Mouse (Mus musculus) gastrocnemius, postnatal 36 days (tissue): Measurements from ENCODE around the gene Brsk2. TPM values are rescaled to one million over a fixed set of nuclear protein-coding genes. Genes with fewer than 3 reads are reported as not detected.

Source experiments
- DNase-seq, 2 experiments: peaks; one replicate each; pipeline ENCODE4 v3.0.0; 2022
- intact Hi-C: fragments of 180-260 bp; cut with DNase I; formaldehyde crosslinking; loops from one replicate; pipeline ENCODE4 v1.15.1; 2025
- microRNA-seq, 2 experiments: library from miRNA; unstranded; fragments of <30 nt; microRNA quantifications; one replicate each; pipeline ENCODE4 v1.2.0; 2021
- total RNA-seq, 2 experiments: library from RNA; stranded (reverse); gene quantifications; 2 replicates each; pipeline ENCODE4 v1.2.3; 2021

Brsk2 gene
- total RNA-seq, 2 experiments from 2014 or later, result 0.10 to 0.37 TPM

DNA sequence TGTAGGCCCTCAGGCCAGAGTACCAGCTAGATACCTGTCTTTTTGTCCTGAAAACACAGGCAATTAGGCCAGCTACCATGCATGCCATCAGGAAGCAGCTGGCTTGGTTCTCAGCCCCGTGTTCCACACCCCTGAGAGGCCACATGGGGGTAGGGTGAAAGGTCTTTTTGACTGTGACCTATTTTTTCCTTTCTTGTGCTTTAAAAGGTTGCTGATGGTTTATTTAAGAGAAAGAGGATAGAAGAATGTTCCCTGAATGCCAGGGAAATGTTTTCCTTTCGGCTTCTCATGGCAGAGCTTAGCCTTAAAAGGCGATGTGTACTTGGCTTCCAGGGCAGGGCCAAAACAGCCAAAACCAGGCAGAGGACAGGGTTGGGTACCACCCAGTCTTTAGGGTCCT, 71.3 kb downstream of the Brsk2 start:
- intact Hi-C loops, result no loop called here
- no peak for DNase-seq

DNA sequence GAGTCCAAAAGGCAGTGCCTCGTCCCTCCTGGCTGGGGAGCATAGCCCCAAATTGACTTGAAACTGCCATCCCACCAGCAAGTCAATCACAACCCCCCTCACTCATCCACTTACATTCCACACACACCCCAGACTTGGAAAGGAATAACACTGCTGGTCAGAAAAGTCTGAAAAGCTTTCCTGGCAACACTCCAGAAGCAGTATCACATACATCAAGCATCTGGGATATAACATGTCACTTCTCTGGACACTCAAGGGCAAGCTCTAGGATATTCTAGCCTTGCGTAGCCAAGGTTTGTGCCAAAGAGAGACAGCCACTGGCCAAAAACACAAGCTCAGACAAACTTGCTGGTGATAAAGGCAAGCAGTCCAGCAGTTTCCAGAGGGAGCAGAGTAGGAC, 75.6 kb downstream of the Brsk2 start:
- intact Hi-C loops, result no loop called here
- DNase-seq, result no peak

DNA sequence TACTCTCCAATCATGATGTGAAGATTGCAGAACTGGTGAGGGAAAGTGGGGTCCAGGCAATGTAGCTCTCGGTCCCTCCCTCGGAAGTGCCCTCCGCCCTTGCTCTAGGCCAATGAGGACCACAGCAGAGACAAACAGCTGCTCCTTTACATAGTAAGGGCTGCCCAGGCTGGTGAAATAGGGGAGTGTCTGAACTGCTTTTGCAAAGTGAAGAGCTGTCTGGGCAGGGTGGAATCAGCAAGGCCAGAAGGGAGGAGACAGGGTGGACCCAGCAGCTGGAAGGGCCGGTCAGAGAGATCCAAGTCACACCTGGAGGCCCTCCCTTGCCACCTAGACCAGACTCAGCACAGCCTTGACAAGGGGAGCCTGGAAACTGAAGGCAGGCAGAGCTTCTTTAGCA, 76.4 kb downstream of the Brsk2 start:
- intact Hi-C loops, result no loop called here
- no peak for DNase-seq

DNA sequence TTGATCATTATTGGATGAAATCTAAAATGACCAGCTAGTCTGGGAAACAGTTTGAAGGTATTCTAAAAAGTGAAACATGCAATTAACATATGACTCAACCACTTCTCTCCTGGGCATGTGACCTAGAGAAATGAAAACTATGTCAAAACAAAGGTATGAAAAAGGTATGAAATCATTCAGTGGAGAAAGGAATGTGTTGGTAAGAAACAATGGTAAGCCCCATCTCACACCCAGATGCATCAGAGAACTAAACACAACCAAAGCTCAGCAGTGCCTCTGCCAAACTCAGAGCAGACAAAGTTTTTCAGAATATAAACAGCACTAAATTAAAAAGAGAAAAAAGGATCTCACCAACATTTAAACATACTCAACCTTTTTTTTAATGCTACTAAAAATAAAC, 80.5 kb downstream of the Brsk2 start:
- DNase-seq, result no peak
- intact Hi-C loops, result no loop called here

DNA sequence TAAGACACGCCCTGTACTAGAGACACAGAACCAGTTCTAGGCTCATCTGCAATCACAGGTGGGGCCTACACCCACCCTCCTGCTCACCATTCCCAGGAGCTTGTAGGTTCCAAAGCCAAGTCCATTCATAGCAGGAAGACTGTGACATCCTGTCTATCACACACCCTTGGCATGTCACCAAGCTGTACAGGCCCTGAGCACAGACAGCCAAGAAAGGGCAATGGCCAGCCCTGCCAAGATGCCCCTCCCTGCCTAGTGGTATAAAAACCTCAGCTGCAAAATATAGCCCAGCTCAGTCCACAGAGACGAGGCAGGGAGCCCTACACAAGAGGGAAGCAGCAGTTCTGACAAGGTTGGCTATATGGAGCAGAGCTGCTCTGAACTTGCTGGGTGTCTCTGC, 84.6 kb downstream of the Brsk2 start:
- intact Hi-C loops, result no loop called here
- DNase-seq, result peak; percentile 51 to 74

DNA sequence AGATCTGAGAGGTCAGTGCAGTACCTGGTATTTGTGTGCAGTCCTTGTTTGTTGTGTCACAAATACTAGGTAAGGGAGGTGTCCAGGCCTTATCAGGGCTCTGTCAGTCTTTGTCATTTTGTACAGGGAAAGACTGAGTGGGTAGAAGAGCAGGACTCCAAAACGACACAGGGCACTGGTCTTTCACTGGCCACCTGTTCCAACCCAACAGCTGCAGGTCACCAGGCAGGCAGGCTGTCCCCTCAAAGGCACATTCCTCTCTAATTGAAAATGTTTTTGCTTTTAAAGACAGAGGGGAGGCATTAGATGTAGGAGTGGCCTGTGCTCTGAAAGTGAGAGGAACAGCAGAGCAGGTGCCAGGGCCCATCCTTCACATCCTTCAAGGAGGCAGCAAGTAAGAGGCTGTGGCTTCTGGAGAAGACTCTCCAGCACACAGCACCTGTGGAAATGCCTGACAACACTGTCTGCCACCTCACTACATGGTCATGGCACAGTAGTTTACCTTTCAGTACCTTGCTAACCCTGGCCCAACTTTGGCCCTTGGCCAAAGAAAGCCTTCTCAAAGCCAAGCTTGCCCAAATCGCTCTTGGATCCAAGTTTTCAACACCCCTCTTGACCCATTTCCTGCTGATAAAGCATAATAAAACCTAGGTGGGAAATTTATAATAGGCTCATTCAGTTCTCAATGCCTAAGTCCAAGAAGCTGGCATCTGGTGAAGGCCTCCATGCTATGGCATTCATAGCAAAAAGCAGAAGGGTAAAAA, 85.7 kb downstream of the Brsk2 start:
- no peak for DNase-seq
- intact Hi-C loops, result no loop called here

DNA sequence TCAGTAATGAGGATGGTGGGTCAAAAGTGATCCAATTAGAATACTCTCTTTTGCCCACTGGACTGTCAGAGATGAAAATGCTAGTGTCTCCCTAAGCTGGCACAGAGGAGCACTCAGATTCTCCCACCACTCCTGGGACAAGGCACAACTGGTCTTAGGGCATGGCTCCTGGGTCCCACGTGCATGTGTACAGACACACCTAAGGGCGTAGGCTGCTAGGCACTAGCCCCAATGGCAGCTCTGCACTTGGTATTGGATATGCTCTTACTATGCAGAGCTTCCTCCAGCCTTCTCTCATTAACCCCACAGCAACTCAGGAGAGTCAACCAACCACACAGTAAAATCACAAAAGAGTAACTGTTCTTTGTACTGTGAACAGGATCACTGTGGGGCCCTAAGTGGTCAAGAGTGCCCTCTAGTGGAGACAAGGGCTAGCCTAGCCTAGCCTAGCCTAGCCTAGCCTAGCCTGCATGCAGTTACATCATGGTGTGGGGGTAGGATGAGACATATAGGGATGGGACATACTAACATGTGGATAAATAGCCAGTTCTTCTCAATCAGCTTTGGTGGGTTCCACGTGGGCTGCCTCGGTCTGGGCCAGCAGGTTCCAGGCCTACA, 88.1 kb downstream of the Brsk2 start:
- no peak for DNase-seq
- intact Hi-C loops, result loop anchor here (2.0 kb wide), 1 partner anchor 15 kb away; no protein-coding TSS in a partner anchor

DNA sequence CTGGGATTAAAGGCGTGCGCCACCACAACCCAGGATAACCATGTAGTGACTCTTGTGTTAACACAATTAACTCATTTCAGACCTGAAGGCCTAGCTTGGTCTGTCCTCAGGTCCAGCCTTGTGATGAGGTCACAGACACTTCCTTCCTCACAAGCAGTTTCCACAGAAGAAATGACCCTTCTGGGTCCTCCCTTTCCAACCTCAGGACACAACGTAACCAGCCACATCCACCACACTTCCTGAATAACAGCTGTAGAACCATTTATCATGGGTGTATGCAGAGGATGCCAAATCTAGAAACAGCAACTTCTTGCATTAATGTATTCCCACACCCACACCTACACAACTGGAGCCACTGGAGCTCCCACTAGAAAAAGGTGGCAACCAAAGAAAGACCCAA, 91.2 kb downstream of the Brsk2 start:
- no peak for DNase-seq
- intact Hi-C loops, result no loop called here

DNA sequence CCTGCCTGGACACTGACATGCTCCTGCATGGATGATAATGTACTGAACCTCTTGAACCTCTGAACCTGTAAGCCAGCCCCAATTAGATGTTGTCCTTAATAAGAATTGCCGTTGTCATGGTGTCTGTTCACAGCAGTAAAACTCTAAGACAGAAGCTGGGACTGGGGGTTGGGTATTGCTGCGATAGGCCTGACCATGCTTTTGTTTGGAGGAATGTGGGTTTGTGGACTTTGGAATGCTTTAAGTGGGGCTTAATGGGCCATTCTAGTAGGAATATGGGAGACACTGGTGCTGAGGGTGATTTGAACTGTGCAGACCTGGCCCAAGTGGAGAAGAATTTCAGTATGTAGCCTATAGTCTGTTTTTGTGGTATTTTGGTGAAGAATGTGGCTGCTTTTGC, 95.8 kb downstream of the Brsk2 start:
- DNase-seq, result no peak
- intact Hi-C loops, result no loop called here

DNA sequence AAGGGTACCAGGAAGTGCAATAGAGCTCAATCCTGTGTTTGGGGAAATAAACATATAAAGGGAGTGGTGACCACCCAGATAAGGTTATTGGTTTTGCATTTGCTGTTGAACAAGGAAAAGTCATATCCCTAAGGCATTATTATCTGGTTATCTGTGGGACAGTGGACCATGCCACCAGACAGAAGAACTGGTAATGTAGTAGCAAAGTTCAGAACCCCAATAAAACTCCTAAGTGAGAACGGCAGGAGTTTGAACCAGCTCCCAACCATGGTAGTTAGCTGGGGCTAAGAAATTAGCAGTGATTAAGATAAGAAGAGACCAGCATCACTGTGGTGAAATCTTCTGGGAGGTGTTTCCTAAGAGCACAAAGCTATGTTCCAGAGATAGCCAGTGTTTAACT, 96.4 kb downstream of the Brsk2 start:
- DNase-seq, result no peak
- intact Hi-C loops, result no loop called here

DNA sequence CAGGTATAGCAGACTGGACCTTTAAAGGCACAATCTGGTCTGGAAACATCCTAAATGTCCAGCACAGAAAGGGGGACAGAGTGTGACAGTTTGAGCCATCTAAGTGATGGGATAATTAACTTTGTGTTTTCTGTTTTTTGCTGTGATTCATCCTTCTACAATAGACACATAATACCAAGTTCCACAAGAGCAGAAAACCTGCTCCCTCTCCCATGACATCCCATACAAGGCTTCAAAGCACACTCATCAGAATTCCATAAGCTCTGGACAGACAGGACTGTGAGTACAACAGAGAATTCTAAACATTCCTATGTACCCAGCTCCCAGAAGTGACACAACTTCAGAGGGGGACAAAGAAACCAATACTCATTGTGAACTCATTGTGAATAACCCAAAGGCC, 101.0 kb downstream of the Brsk2 start:
- intact Hi-C loops, result no loop called here
- no peak for DNase-seq

Small RNAs within 50 kb of the gene (microRNA-seq; reads per million reads assigned to microRNA genes)
- 0 reads per million in 2 experiments for gene Mir3104

Other genes with a start within 250 kb of the Brsk2 start
- gene Muc5ac, start 160.8 kb upstream of the Brsk2 start, total RNA-seq, result not detected
- not detected for gene Muc5b, start 110.7 kb upstream of the Brsk2 start, total RNA-seq
- gene Tollip, start 31.2 kb upstream of the Brsk2 start, total RNA-seq, result 10 to 100 TPM; 26.0 to 31.0 TPM
- 10 to 100 TPM; 40.2 to 43.7 TPM for gene Mob2, start 111.3 kb downstream of the Brsk2 start, total RNA-seq
- 10 to 100 TPM; 32.5 to 43.4 TPM for gene Dusp8, start 146.1 kb downstream of the Brsk2 start, total RNA-seq
- not detected for gene Gm45618, start 171.0 kb downstream of the Brsk2 start, total RNA-seq
- not detected for gene Gm39115, start 186.3 kb downstream of the Brsk2 start, total RNA-seq
- not detected for gene Gm45337, start 194.9 kb downstream of the Brsk2 start, total RNA-seq
- not detected for gene Gm29735, start 207.4 kb downstream of the Brsk2 start, total RNA-seq
- not detected for gene Gm4553, start 216.0 kb downstream of the Brsk2 start, total RNA-seq
- not detected for gene Krtap5-2, start 226.3 kb downstream of the Brsk2 start, total RNA-seq
- gene Gm10153, start 240.6 kb downstream of the Brsk2 start, total RNA-seq, result not detected